Mouse (Mus musculus) embryonic facial prominence, embryonic 13.5 days (tissue): Measurements from ENCODE around the gene Gid8. TPM values are rescaled to one million over a fixed set of nuclear protein-coding genes. Genes with fewer than 3 reads are reported as not detected.

Source experiments
- ATAC-seq: fragments of 200-750 bp; cut with Nextera tagmentation; 2 replicates; pipeline ENCODE4 v1.8.0; 2017; ENCODE audit warnings: low read depth; ENCODE audit not compliant: insufficient number of reproducible peaks, insufficient read depth, low FRiP score, low TSS enrichment
- H3K27ac ChIP-seq: fragments of 300-500 bp; sonication (generic); 2 replicates; pipeline ENCODE4 v1.5.1; 2015; ENCODE audit warnings: moderate library complexity, mild to moderate bottlenecking, inconsistent platforms
- H3K27me3 ChIP-seq: fragments of 300-500 bp; sonication (generic); 2 replicates; pipeline ENCODE4 v1.6.1; 2015; ENCODE audit warnings: mild to moderate bottlenecking, inconsistent platforms
- H3K36me3 ChIP-seq: fragments of 300-500 bp; sonication (generic); 2 replicates; pipeline ENCODE4 v1.6.1; 2015; ENCODE audit warnings: mild to moderate bottlenecking, inconsistent platforms
- H3K4me1 ChIP-seq: fragments of 300-500 bp; sonication (generic); 2 replicates; pipeline ENCODE4 v1.6.1; 2015; ENCODE audit warnings: inconsistent platforms
- H3K4me2 ChIP-seq: fragments of 300-500 bp; sonication (generic); 2 replicates; pipeline ENCODE4 v1.6.1; 2015; ENCODE audit warnings: moderate library complexity, mild to moderate bottlenecking, inconsistent platforms
- H3K4me3 ChIP-seq: fragments of 300-500 bp; sonication (generic); 2 replicates; pipeline ENCODE4 v1.5.1; 2015; ENCODE audit warnings: mild to moderate bottlenecking, inconsistent platforms
- H3K9ac ChIP-seq: fragments of 300-500 bp; sonication (generic); 2 replicates; pipeline ENCODE4 v1.6.1; 2015; ENCODE audit warnings: mild to moderate bottlenecking, inconsistent platforms
- H3K9me3 ChIP-seq: fragments of 300-500 bp; sonication (generic); 2 replicates; pipeline ENCODE4 v1.6.1; 2016; ENCODE audit warnings: inconsistent platforms
- WGBS: fragments of 180-500 bp; shearing (Covaris S2); methylation state at CpG from one replicate; pipeline ENCODE4 v1.1.7; 2015; ENCODE audit warnings: mixed read lengths; 5-methylcytosine and 5-hydroxymethylcytosine counted together
- polyA plus RNA-seq: library from polyadenylated mRNA; unstranded; fragments of >200 nt; fragmentation: Nextera tagmentation; extraction: Ambion mirVana; gene quantifications from 2 replicates; pipeline ENCODE4 v1.2.1, GENCODE M21; 2015

Gid8 gene
- polyA plus RNA-seq, 1 experiment from 2014 or later, result 66.5 TPM

DNA sequence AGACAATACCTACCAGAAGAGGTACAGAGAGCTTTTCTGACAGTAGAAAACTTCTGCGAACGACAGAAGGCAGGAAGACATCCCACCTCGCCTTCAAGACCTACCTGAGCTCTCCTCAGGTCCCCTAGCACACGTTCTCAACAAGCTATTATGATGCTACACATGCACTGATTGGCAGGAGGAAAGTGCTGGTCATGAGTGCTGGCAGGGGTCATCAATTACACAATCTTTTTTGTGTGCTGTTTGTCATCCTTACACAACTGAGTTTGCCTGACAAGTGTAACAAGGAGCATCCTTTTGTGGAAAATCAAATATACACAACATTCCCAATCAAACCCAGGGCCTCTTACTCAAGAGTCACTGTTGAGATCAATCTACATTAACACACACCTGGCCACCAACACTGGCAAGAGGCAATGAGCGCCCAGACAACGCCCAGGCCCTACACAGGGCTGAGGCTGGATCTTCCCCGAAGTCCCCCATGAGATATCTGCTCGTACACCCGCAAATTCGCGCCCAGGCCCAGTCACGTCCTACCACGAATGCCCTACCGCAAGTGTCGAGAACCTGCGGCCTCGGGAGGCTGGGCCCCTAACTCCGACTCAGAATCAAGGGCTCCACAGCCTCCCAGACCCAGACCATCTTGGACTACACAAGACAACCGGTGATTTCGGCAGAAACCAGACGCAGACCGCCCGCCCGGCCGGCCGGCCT lies 8.7 kb upstream of the Gid8 start:
- 5% methylated on average over 26 of the region's 26 CpGs for WGBS
- Histone ChIP-seq H3K9ac (peak overlapping the region; percentile 98), H3K4me2 (peak overlapping the region; percentile 83), H3K4me3 (peak overlapping the region; percentile 90), H3K27me3 (no peaks in the 10 kb centered on the region), H3K27ac (peak overlapping the region; percentile 96), H3K9me3 (no peaks in the 10 kb centered on the region), H3K4me1 (peaks cover 34% of the 10 kb centered on the region), H3K36me3 (0 out of 2 replicates have a peak, but pooled peaks cover 6% of the 10 kb centered on the region)
- ATAC-seq, result no peak

DNA sequence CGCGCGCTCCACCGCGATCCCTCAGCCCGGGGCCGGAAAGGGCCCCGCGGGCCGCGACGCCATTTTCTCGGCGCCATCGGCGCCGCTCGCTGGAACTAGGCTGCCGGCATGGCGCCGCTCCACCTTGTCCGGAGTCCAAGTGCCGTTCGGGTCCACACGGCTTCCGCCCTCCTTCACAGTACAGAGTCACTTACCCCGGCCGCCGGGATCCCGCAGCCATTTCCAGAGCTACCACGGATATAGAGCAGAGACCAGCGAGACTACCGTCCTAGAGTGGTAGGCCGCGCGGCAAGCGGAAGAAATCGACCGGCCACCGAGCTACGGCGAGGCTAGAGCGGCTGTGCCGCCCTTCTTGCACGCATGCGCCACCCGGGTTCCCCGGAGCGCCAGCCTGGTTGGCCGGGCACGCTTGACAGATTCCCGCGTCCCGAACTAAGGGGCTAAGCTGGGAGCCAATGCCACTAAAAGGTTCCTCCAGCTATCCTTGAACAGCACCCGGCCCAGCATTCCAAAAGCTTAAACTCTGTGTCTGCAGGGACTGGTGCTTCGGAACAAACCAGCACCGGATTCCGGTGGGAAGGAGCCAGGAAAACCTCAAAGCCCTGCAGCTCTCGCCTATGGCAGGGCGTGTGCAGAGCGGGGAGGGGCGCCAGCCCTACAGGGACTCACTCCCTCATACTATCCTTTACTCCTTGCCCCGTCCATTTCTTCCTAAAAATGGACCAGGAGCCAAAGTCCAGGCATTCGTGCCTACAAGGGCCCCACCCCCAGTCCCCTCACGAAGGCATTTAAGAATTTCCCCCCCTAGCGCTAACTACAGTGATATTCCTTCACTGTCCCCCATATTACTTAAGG lies 7.9 kb upstream of the Gid8 start:
- peak overlapping the region; percentile 98 for H3K9ac ChIP-seq
- under 1% methylated on average over 66 of the region's 66 CpGs for WGBS
- H3K27me3 ChIP-seq, result no peaks in the 10 kb centered on the region
- peak; percentile 93 for ATAC-seq
- peak overlapping the region; percentile 96 for H3K27ac ChIP-seq
- peak overlapping the region; percentile 83 for H3K4me2 ChIP-seq
- H3K9me3 ChIP-seq, result no peaks in the 10 kb centered on the region
- H3K36me3 ChIP-seq, result peaks cover 6% of the 10 kb centered on the region; the same call in 1 of the 2 replicates
- H3K4me1 ChIP-seq, result peaks cover 34% of the 10 kb centered on the region
- H3K4me3 ChIP-seq, result peak overlapping the region; percentile 90

DNA sequence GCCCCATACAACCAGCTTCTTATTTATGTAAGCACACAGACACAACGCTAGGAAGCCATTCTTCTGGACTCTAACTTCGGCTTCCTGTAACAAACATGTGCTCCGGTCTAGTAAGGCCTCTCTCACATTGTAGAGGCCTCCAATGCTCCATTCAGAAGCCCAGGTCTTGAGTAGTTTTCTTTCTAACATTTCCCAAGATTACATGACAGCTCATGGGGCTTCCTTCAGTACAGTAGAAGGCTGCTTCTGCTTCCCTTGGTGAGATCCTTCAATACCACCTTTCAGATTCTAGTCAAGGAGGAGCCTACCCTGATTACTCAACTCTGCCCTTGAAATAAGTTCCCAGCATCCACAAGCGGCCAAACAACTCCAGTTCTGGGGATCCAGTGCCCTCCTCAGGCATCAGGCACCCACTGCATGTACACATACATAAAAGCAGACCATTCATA lies 7.2 kb upstream of the Gid8 start:
- Histone ChIP-seq H3K27ac (peak overlapping the region; percentile 96), H3K4me2 (peak overlapping the region; percentile 83), H3K4me3 (peak overlapping the region; percentile 90), H3K9me3 (no peaks in the 10 kb centered on the region), H3K27me3 (no peaks in the 10 kb centered on the region), H3K9ac (peak overlapping the region; percentile 98), H3K36me3 (peaks cover 6% of the 10 kb centered on the region; the same call in 1 of the 2 replicates), H3K4me1 (peaks cover 34% of the 10 kb centered on the region)
- 28% methylated on average over 4 of the region's 4 CpGs for WGBS
- no peak for ATAC-seq

DNA sequence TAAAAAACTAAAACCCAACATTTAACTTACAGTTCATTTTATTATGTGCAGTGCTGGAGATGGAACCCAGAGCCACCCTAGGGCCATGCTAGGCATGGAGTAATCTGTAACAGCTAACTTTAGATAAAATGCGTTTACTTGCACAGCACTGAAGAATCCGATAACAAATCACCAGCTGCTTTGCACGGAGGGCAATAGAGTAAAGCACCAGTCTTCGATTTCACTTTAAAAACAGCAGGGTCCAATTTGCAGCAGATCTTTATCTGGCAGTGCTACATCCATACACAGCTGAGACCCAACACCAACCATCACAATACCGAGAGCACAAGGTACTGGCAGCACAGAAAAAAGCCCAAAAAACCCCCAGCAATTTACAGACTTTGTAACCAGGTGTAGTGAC lies 6.7 kb upstream of the Gid8 start:
- peak overlapping the region; percentile 96 for H3K27ac ChIP-seq
- H3K36me3 ChIP-seq, result peaks cover 6% of the 10 kb centered on the region; the same call in 1 of the 2 replicates
- peak overlapping the region; percentile 90 for H3K4me3 ChIP-seq
- H3K9ac ChIP-seq, result peak overlapping the region; percentile 98; the same call in 1 of the 2 replicates
- no peaks in the 10 kb centered on the region for H3K9me3 ChIP-seq
- H3K4me2 ChIP-seq, result peak overlapping the region; percentile 83
- WGBS, result 53% methylated on average over 5 of the region's 5 CpGs
- no peak for ATAC-seq
- no peaks in the 10 kb centered on the region for H3K27me3 ChIP-seq
- peaks cover 35% of the 10 kb centered on the region for H3K4me1 ChIP-seq

DNA sequence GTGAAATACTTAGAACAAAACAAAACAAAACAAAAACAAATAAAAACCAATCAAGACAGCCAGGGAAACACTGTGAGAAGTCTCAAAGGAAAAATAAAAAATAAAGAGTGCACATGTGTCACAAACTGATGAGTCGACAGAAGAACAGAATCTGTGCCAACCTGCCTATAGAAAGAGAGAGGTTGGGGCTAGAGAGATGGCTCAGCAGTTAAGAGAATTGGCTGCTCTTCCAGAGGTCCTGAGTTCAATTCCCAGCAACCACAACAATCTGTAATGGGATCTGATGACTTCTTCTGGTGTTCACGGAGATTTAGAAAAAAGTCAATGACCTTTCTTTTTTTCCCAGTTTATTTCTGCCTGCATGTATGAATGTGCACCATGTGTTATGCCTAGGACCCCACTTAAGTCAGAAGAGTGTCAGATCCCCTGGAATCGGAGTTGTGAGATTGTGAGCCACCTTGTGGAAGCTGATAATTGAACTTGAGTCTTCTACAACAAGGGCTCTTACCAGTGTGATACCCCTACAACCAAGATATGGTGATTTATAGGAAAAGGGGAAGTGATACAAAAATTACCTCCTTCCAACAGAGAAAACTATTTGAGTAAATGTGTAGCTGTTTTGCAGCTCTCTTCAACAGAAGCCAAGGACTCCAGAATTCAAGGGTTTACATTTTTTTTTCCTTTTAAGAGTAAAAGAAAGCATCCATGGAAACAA lies 6.1 kb upstream of the Gid8 start:
- no peak for ATAC-seq
- WGBS, result 72% methylated on average over 3 of the region's 3 CpGs
- Histone ChIP-seq H3K9me3 (no peaks in the 10 kb centered on the region), H3K36me3 (peaks cover 6% of the 10 kb centered on the region; the same call in 1 of the 2 replicates), H3K27me3 (no peaks in the 10 kb centered on the region), H3K4me3 (no peak overlapping the region), H3K9ac (no peak overlapping the region), H3K4me2 (no peak overlapping the region), H3K27ac (no peak overlapping the region), H3K4me1 (peaks cover 41% of the 10 kb centered on the region)

DNA sequence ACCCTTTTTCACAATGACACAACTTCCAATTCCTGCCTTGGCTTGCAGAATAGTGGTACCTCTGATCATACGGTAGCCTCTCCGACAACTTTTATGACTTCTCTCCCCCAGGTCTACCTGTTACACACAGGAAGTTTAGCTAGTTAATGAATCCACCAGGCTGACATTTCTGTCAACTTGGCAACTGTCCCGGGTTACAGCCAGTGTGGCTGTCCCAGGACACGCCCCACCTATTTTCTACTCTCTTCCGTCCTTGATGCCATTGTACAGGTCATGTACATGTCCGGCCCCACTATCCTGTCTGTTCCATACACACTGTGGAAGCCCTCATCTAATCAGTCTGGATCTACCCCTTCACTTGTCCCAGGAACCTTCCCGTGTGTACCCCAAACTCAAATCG lies 5.3 kb upstream of the Gid8 start:
- H3K27me3 ChIP-seq, result no peaks in the 10 kb centered on the region
- H3K27ac ChIP-seq, result no peak overlapping the region
- no peak overlapping the region for H3K4me2 ChIP-seq
- no peaks in the 10 kb centered on the region for H3K9me3 ChIP-seq
- H3K4me3 ChIP-seq, result no peak overlapping the region
- 91% methylated on average over 8 of the region's 8 CpGs for WGBS
- peaks cover 6% of the 10 kb centered on the region; the same call in 1 of the 2 replicates for H3K36me3 ChIP-seq
- no peak overlapping the region for H3K9ac ChIP-seq
- peaks cover 40% of the 10 kb centered on the region for H3K4me1 ChIP-seq
- ATAC-seq, result no peak

DNA sequence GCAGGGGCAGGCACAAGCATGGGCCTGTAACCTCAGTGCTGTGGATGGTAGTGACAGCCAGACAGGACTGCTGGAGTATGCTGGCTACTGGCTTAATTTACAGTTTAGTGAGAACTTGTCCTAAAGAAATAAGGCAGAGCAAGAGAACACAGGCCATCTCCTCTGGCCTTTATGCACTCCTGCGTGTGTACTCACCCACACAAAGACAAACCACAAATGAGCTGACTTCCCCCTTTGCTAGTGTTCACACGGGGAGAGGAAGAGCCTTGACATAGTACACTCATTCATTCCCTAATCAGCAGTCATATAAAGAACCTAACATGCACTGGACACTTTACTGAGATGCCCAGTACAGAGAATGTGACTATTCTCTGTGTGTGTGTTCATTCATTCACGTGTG lies 4.9 kb upstream of the Gid8 start:
- Histone ChIP-seq H3K9ac (no peak overlapping the region), H3K9me3 (no peaks in the 10 kb centered on the region), H3K36me3 (peaks cover 6% of the 10 kb centered on the region; the same call in 1 of the 2 replicates), H3K27me3 (no peaks in the 10 kb centered on the region), H3K4me3 (no peak overlapping the region), H3K4me2 (no peak overlapping the region), H3K27ac (no peak overlapping the region), H3K4me1 (peaks cover 35% of the 10 kb centered on the region)
- ATAC-seq, result no peak
- WGBS, result 84% methylated on average over 3 of the region's 3 CpGs

DNA sequence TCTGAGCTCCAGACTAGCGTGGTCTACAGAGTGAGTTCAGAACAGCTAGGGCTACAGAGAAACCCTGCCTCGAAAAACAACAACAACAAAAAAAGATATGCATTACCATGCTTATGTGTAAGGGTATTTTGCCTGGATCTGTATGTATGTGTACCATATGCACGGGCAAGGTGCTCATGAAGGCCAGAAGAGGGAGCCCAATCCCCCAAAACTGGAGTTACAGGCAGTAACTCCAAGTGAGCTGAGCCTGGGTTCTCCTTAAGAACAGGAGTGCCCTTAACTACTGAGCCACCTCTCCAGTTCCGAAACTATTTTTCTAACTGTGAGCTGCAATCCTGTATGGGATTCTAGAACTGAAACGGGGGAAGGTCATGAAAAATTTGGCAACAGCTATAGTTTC lies 3.9 kb upstream of the Gid8 start:
- Histone ChIP-seq H3K9me3 (no peaks in the 10 kb centered on the region), H3K4me2 (no peak overlapping the region), H3K4me3 (no peak overlapping the region), H3K27me3 (no peaks in the 10 kb centered on the region), H3K4me1 (peaks cover 26% of the 10 kb centered on the region), H3K36me3 (peaks cover 6% of the 10 kb centered on the region; the same call in 1 of the 2 replicates), H3K27ac (no peak overlapping the region), H3K9ac (no peak overlapping the region)
- ATAC-seq, result no peak
- 96% methylated on average over 5 of the region's 5 CpGs for WGBS

DNA sequence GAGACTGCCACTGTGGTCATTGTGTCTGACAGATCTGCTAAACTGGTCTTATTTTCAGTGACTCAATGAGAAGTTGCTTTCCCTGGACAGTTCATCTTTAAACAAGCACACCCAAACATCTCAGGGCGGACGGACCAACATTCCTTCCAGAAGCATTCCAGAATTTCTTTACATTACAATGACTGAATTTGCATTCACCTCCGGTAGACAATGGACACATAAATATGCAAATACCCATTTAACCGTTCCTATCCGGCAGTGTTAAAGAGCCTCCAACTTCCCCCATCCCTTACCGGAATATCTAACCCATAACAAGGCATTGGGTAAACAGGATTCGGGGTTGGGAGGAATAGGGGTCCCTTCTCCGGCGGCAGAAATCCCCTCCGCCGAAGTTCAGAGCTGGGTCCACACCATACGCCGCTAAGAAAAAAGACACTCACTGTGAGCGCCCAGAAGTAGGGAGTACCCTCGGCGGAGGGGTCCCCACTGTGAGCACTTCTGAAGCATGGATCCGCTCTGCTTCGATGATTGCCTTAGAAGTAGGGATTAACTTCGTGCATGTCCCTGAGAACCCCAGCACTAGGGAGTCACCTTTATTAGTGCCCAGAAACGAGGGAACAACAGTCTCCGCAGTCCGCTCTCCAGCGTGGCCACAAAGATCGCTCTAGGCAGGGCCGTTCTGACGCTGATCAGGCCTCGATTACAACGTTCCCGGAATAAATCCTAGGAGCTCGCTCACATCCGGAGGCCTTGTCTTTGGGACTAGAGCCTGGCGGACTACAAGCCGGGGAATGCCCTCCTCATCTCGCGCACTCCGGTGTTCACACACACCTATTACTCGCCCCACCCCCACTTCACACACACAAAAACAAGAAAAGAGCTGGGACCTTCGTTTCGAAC lies 644 bp upstream of the Gid8 start:
- no peaks in the 10 kb centered on the region for H3K27me3 ChIP-seq
- peak overlapping the region; percentile 96 for H3K4me3 ChIP-seq
- under 1% methylated on average over 39 of the region's 39 CpGs for WGBS
- peak; percentile 44; the same call in 1 of the 2 replicates for ATAC-seq
- peaks cover 17% of the 10 kb centered on the region for H3K4me1 ChIP-seq
- H3K9ac ChIP-seq, result peak overlapping the region; percentile 100
- H3K9me3 ChIP-seq, result no peaks in the 10 kb centered on the region
- H3K4me2 ChIP-seq, result peak overlapping the region; percentile 89
- peak overlapping the region; percentile 80 for H3K27ac ChIP-seq
- H3K36me3 ChIP-seq, result peaks cover 17% of the 10 kb centered on the region

DNA sequence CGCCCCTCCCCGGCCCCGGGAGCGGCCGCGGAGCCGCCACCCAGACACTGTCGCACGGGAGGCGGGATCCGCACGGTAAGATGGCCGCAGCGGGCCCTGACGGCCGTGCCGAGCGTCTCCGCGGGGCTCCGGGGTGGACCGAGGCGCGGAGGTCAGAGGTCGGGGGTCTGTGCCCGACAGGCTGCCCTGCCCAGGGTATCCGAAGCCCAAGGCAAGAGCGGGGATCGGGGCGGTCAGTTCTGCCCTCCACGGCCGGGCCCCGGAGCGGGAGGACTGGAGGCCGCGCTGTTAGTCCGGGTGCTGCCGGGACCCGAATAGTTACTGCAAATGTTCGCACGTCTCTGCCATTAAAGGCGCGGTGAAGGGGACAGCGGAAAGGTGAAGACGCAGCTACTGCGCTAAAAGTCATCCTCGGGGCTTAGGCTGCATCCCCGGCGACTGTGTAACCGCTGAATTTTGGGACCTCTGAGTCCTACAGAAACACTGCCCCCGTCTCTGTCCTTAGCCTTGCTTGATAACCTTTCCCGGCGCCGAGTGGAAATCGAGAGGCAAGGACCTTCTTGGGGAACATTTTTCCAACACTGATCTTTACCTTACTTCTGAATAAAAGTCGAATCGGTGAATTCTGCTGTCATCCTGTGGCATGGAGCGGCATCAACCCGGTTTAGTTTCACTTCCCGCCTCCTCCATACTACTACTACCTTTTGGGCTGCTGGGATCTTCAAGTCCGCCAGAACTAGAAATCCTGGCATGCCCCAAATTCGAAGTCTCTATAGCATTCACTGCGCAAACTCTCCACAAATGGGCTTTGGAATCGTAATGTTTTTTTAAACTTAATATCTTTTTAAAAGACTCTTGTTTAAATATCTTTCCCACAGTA lies 599 bp downstream of the Gid8 start:
- H3K27me3 ChIP-seq, result no peaks in the 10 kb centered on the region
- peak overlapping the region; percentile 96 for H3K4me3 ChIP-seq
- peak overlapping the region; percentile 100 for H3K9ac ChIP-seq
- peaks cover 19% of the 10 kb centered on the region for H3K36me3 ChIP-seq
- peaks cover 17% of the 10 kb centered on the region for H3K4me1 ChIP-seq
- WGBS, result 2% methylated on average over 63 of the region's 64 CpGs
- H3K4me2 ChIP-seq, result peak overlapping the region; percentile 76
- ATAC-seq, result 0 out of 2 replicates have a peak, but pooled peaks have one; percentile 10
- H3K27ac ChIP-seq, result peak overlapping the region; percentile 85
- H3K9me3 ChIP-seq, result no peaks in the 10 kb centered on the region
